Mouse (Mus musculus): ENCODE results near the gene Brk1. TPM values are rescaled to one million over a fixed set of nuclear protein-coding genes. Genes with fewer than 3 reads are reported as not detected.
A peak's percentile ranks its signal among the peaks of the same experiment; 100 is the strongest.

Gene Brk1
- polyA plus RNA-seq, 1 experiment from 2014 or later = 206 TPM

GRCm38 (mm10) chr6:113624989-113625770 lies 20.6 kb downstream of the Brk1 start:
- ATAC-seq (replicated peaks; ENCODE audit: low FRiP score) = no peak
- 35% methylated on average over 5 of the region's 5 CpGs for WGBS
- Histone ChIP-seq H3K9ac (peak overlapping the region; percentile 56; the same call in 1 of the 2 replicates), H3K4me2 (peak overlapping the region; percentile 85), H3K9me3 (replicated peaks) (no peaks in the 10 kb centered on the region), H3K4me1 (peaks cover 15% of the 10 kb centered on the region), H3K27ac (0 out of 2 replicates have a peak overlapping the region, but pooled peaks have one; percentile 91), H3K4me3 (replicated peaks) (peak overlapping the region; percentile 74), H3K36me3 (peaks cover 28% of the 10 kb centered on the region), H3K27me3 (no peaks in the 10 kb centered on the region)

DNA sequence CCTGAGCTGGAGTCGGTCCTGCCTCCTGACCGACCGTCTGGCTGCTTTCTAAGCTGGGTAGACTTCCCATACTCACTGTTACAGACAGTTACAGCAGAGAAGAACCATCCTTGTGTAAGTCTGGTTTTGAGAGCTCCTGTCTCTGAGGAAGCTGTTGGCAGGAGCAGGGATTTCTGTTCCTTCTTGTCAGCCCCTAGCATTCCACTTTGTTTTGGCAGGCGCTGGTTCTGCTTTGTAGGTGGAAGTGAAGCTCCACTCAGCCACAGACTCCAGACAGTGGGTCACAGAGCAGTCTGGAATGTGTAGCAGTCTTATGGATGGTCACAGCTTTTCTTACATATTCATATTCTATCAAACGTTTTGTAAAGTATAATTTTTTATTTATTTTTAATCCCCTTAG lies 25.8 kb downstream of the Brk1 start:
- Histone ChIP-seq H3K27ac (no peak overlapping the region), H3K4me3 (replicated peaks) (no peak overlapping the region), H3K4me1 (peaks cover 5% of the 10 kb centered on the region), H3K9me3 (replicated peaks) (no peaks in the 10 kb centered on the region), H3K9ac (no peak overlapping the region), H3K4me2 (no peak overlapping the region), H3K36me3 (peaks cover 65% of the 10 kb centered on the region), H3K27me3 (no peaks in the 10 kb centered on the region)
- WGBS = 85% methylated on average over 5 of the region's 5 CpGs
- ATAC-seq (replicated peaks; ENCODE audit: low FRiP score) = no peak

- Histone ChIP-seq H3K27me3 (no peaks in the 10 kb centered on the region), H3K4me1 (no peaks in the 10 kb centered on the region), H3K9ac (no peak overlapping the region), H3K4me2 (no peak overlapping the region), H3K4me3 (replicated peaks) (no peak overlapping the region), H3K36me3 (peaks cover 58% of the 10 kb centered on the region), H3K9me3 (replicated peaks) (no peaks in the 10 kb centered on the region), H3K27ac (no peak overlapping the region)
- ATAC-seq (replicated peaks; ENCODE audit: low FRiP score) = 0 out of 2 replicates have a peak, but pooled peaks have one; percentile 49
- WGBS = 97% methylated on average over 4 of the region's 4 CpGs
Measured at GRCm38 (mm10) chr6:113632863-113633262, 28.3 kb downstream of the Brk1 start.

GRCm38 (mm10) chr6:113638302-113639040 lies 33.9 kb downstream of the Brk1 start, which contains the start of gene Irak2:
Gene Irak2 (plus strand): TSS chr6:113638467.
- Histone ChIP-seq H3K36me3 (peaks cover 4% of the 10 kb centered on the region; the same call in 1 of the 2 replicates), H3K27ac (no peak within 1 kb of the TSS), H3K4me3 (replicated peaks) (peak within 1 kb of the TSS; percentile 56), H3K27me3 (no peaks in the 10 kb centered on the region), H3K4me2 (peak within 1 kb of the TSS; percentile 79), H3K9me3 (replicated peaks) (no peaks in the 10 kb centered on the region), H3K4me1 (0 out of 2 replicates have a peak, but pooled peaks cover 2% of the 10 kb centered on the region), H3K9ac (peak within 1 kb of the TSS; percentile 64)
- peak; percentile 93 for ATAC-seq (replicated peaks; ENCODE audit: low FRiP score)
- 8% methylated on average over 37 of the region's 37 CpGs for WGBS

GRCm38 (mm10) chr6:113639201-113639600 lies 34.6 kb downstream of the Brk1 start:
- Histone ChIP-seq H3K4me2 (peak overlapping the region; percentile 79; the same call in 1 of the 2 replicates), H3K9me3 (replicated peaks) (no peaks in the 10 kb centered on the region), H3K4me3 (replicated peaks) (no peak overlapping the region), H3K27me3 (no peaks in the 10 kb centered on the region), H3K36me3 (0 out of 2 replicates have a peak, but pooled peaks cover under 1% of the 10 kb centered on the region), H3K27ac (no peak overlapping the region), H3K4me1 (0 out of 2 replicates have a peak, but pooled peaks cover 2% of the 10 kb centered on the region), H3K9ac (no peak overlapping the region)
- 85% methylated on average over 4 of the region's 4 CpGs for WGBS
- ATAC-seq (replicated peaks; ENCODE audit: low FRiP score) = no peak

- Histone ChIP-seq H3K27ac (no peak overlapping the region), H3K36me3 (no peaks in the 10 kb centered on the region), H3K9me3 (replicated peaks) (no peaks in the 10 kb centered on the region), H3K4me2 (no peak overlapping the region), H3K4me1 (0 out of 2 replicates have a peak, but pooled peaks cover 2% of the 10 kb centered on the region), H3K4me3 (replicated peaks) (no peak overlapping the region), H3K27me3 (no peaks in the 10 kb centered on the region), H3K9ac (no peak overlapping the region)
- no peak for ATAC-seq (replicated peaks; ENCODE audit: low FRiP score)
- WGBS = 85% methylated on average over 8 of the region's 8 CpGs
Measured at GRCm38 (mm10) chr6:113642605-113643004, 38.0 kb downstream of the Brk1 start.

GRCm38 (mm10) chr6:113643021-113643420 lies 38.4 kb downstream of the Brk1 start:
- H3K27ac ChIP-seq = no peak overlapping the region
- 83% methylated on average over 4 of the region's 4 CpGs for WGBS
- no peak overlapping the region for H3K9ac ChIP-seq
- no peaks in the 10 kb centered on the region for H3K9me3 ChIP-seq (replicated peaks)
- no peak overlapping the region for H3K4me2 ChIP-seq
- H3K4me1 ChIP-seq = 0 out of 2 replicates have a peak, but pooled peaks cover 2% of the 10 kb centered on the region
- no peaks in the 10 kb centered on the region for H3K36me3 ChIP-seq
- no peaks in the 10 kb centered on the region for H3K27me3 ChIP-seq
- no peak overlapping the region for H3K4me3 ChIP-seq (replicated peaks)
- no peak for ATAC-seq (replicated peaks; ENCODE audit: low FRiP score)

- Histone ChIP-seq H3K27me3 (no peaks in the 10 kb centered on the region), H3K9ac (no peak overlapping the region), H3K4me3 (replicated peaks) (no peak overlapping the region), H3K27ac (peak overlapping the region; percentile 78; the same call in 1 of the 2 replicates), H3K9me3 (replicated peaks) (no peaks in the 10 kb centered on the region), H3K4me2 (no peak overlapping the region), H3K4me1 (no peaks in the 10 kb centered on the region), H3K36me3 (no peaks in the 10 kb centered on the region)
- ATAC-seq (replicated peaks; ENCODE audit: low FRiP score) = no peak
- 88% methylated on average over 2 of the region's 2 CpGs for WGBS
Measured at GRCm38 (mm10) chr6:113643967-113644366, 39.4 kb downstream of the Brk1 start.

DNA sequence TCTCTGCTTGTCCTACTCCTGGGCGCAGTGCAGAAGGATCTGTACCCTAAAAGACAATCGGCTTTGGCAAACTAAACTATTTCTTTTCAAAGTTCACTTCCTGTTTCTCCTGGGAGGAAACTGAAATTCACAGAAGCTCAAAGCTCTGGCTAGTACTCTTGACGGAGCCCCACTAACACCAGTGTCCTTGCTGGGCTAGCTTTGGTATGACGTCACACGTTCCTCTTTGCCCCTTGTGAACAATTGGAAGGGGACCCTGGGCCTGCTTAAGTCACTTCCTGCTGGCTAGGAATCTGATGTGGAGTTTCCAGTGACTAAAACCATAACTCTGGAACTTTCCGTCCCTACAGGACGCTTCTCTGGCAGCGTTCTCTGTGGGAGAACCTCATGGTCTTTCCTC lies 40.2 kb downstream of the Brk1 start:
- WGBS = 84% methylated on average over 8 of the region's 8 CpGs
- Histone ChIP-seq H3K9ac (no peak overlapping the region), H3K4me3 (replicated peaks) (no peak overlapping the region), H3K36me3 (no peaks in the 10 kb centered on the region), H3K4me2 (no peak overlapping the region), H3K9me3 (replicated peaks) (no peaks in the 10 kb centered on the region), H3K27ac (peak overlapping the region; percentile 78), H3K27me3 (no peaks in the 10 kb centered on the region), H3K4me1 (no peaks in the 10 kb centered on the region)
- ATAC-seq (replicated peaks; ENCODE audit: low FRiP score) = no peak

DNA sequence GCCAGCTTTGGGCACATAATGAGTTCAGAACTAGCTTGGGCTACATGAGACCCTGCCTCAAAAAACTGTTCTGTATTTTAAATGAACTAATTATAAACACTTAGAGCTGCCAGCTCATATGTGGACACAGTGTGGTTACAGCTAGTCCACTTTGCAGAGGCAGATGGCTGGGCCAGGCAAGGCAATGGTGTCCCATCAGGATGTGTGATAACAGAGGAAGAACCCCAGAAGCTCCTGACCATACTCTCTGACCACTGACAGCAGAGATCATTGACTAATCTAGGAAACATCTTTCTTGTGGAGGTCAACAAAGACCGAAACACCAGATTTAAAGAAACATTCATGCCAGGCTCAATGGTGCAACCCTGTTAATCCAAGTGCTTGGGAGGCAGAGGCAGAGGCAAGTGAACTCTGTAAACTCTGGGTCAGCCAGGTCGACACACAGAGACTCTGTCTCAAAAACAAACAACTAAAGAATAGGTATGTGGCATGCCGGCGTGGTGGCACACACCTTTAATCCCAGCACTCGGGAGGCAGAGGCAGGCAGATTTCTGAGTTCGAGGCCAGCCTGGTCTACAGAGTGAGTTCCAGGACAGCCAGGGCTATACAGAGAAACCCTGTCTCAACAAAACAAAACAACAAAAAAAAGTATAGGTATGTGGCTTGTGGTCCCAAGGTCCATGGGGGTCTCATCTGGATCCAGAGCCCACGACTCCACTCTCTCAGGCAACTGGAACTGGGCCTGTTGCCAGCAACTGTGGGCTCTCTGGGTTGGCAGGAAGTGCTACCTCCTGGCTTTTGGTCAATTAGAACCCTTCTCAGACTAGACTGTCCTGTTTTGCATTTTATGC lies 45.0 kb downstream of the Brk1 start:
- WGBS = 86% methylated on average over 7 of the region's 7 CpGs
- Histone ChIP-seq H3K36me3 (no peaks in the 10 kb centered on the region), H3K9ac (no peak overlapping the region), H3K27me3 (no peaks in the 10 kb centered on the region), H3K9me3 (replicated peaks) (no peaks in the 10 kb centered on the region), H3K27ac (no peak overlapping the region), H3K4me2 (no peak overlapping the region), H3K4me3 (replicated peaks) (no peak overlapping the region), H3K4me1 (no peaks in the 10 kb centered on the region)
- no peak for ATAC-seq (replicated peaks; ENCODE audit: low FRiP score)

DNA sequence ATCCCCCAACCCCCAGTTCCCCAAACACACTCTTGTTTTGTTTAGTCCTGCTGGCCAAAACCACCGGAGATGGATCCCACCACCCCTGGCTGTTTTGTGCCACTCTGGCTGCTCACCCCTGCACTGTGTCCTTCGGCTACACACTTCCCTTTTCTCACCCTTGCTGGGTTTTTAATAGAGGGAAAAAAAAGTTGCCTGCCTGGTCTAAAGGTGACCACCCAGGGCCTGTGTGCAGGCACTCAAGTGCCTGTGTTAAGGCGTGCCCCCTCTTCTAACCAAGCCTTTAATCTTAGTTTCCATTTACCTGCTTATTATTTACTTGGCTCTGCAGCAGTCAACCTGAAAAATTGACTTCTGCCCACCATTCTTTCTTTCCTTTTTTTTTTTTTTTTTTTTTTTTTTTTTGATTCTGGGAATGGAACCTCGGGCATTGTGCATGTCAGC lies 45.6 kb downstream of the Brk1 start:
- Histone ChIP-seq H3K27ac (no peak overlapping the region), H3K27me3 (no peaks in the 10 kb centered on the region), H3K4me2 (no peak overlapping the region), H3K9ac (no peak overlapping the region), H3K36me3 (no peaks in the 10 kb centered on the region), H3K4me3 (replicated peaks) (no peak overlapping the region), H3K9me3 (replicated peaks) (no peaks in the 10 kb centered on the region), H3K4me1 (peaks cover 4% of the 10 kb centered on the region; the same call in 1 of the 2 replicates)
- ATAC-seq (replicated peaks; ENCODE audit: low FRiP score) = no peak
- 58% methylated on average over 4 of the region's 4 CpGs for WGBS

All from kidney, embryonic 15.5 days (tissue).